18 mouse cellular contexts compared by ENCODE assay signal in the genomic region with DNA sequence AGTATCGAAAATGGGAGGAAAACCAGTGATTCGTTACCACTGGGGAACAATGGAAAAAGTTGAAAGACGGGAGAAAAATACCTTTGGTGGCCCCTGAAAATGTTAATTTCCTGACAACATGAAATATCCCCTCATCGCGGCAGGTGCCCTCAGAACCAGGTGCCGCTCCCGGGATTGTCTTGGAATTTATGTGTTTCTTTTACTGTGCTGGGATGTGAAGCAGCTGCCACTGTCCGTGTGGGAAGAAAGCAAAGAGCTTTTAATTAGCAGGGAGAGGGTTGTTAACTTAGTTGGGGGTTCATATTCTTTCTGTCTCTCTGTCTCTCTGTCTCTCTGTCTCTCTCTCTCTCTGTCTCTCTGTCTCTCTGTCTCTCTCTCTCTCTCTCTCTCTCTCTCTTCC.
A peak's percentile ranks its signal among the peaks of the same experiment; 100 is the strongest.
DNase-seq lines count a peak whose midpoint lies in the region; ATAC-seq lines count a peak whose summit lies in the region.
"Had no signal": no experiment of that assay in that cellular context is flagged by ENCODE, and none has a peak within 500 bp of the region (broad histone marks: within the 10 kb centered on the region; RNA-seq: fewer than 3 reads in every experiment).

No protein-coding gene starts in this region.

- 49% methylated on average over 8 of the region's 8 CpGs for WGBS in forebrain, embryonic 12.5 days
- WGBS in forebrain, embryonic 11.5 days: 46% methylated on average over 8 of the region's 8 CpGs
- WGBS in neural tube, embryonic 11.5 days: 40% methylated on average over 8 of the region's 8 CpGs
- WGBS in midbrain, embryonic 15.5 days: 48% methylated on average over 8 of the region's 8 CpGs

- H3K4me2 ChIP-seq in forebrain, embryonic 12.5 days: 0 out of 2 replicates have a peak overlapping the region, but pooled peaks have one; percentile 22
- no peak overlapping the region for H3K4me2 ChIP-seq in forebrain, embryonic 11.5 days (ENCODE audit: low read depth, low read length, severe bottlenecking)
- no peak overlapping the region for H3K4me2 ChIP-seq in neural tube, embryonic 11.5 days (ENCODE audit: low read depth)
- peak overlapping the region; percentile 29 for H3K4me2 ChIP-seq in midbrain, embryonic 15.5 days
- H3K4me2 ChIP-seq: heart, embryonic 15.5 days had no signal

- H3K9ac ChIP-seq in forebrain, embryonic 12.5 days: no peak overlapping the region
- H3K9ac ChIP-seq in forebrain, embryonic 11.5 days (ENCODE audit: low read length): no peak overlapping the region
- H3K9ac ChIP-seq in neural tube, embryonic 11.5 days (ENCODE audit: low read length): no peak overlapping the region
- no peak overlapping the region for H3K9ac ChIP-seq in midbrain, embryonic 15.5 days
- H3K9ac ChIP-seq: heart, embryonic 15.5 days had no signal

- H3K27ac ChIP-seq in forebrain, embryonic 12.5 days: no peak overlapping the region
- no peak overlapping the region for H3K27ac ChIP-seq in forebrain, embryonic 11.5 days (ENCODE audit: low read depth, low read length)
- H3K27ac ChIP-seq in neural tube, embryonic 11.5 days (ENCODE audit: low read depth, low read length): no peak overlapping the region
- no peak overlapping the region for H3K27ac ChIP-seq in midbrain, embryonic 15.5 days
- H3K27ac ChIP-seq: heart, embryonic 15.5 days; limb, embryonic 10.5 days had no signal

- no peaks in the 10 kb centered on the region; the same call in 1 of the 2 replicates for H3K4me1 ChIP-seq in forebrain, embryonic 12.5 days
- H3K4me1 ChIP-seq in forebrain, embryonic 11.5 days (replicated peaks; ENCODE audit: control insufficient read depth, insufficient read depth, low read length): no peaks in the 10 kb centered on the region
- no peaks in the 10 kb centered on the region for H3K4me1 ChIP-seq in neural tube, embryonic 11.5 days (ENCODE audit: control insufficient read depth, insufficient read depth, low read length)
- no peaks in the 10 kb centered on the region for H3K4me1 ChIP-seq in midbrain, embryonic 15.5 days
- H3K4me1 ChIP-seq: heart, embryonic 15.5 days; limb, embryonic 10.5 days had no signal

- H3K36me3 ChIP-seq in forebrain, embryonic 12.5 days (replicated peaks): no peaks in the 10 kb centered on the region
- no peaks in the 10 kb centered on the region for H3K36me3 ChIP-seq in forebrain, embryonic 11.5 days (ENCODE audit: control insufficient read depth, insufficient read depth, low read length)
- no peaks in the 10 kb centered on the region for H3K36me3 ChIP-seq in neural tube, embryonic 11.5 days (ENCODE audit: control insufficient read depth, insufficient read depth, low read length)
- no peaks in the 10 kb centered on the region for H3K36me3 ChIP-seq in midbrain, embryonic 15.5 days (replicated peaks)
- H3K36me3 ChIP-seq: heart, embryonic 15.5 days; limb, embryonic 10.5 days had no signal

- no peak for ATAC-seq in forebrain, embryonic 12.5 days (ENCODE audit: low FRiP score)
- ATAC-seq in forebrain, embryonic 11.5 days (replicated peaks; ENCODE audit: low FRiP score): no peak
- ATAC-seq in neural tube, embryonic 11.5 days (ENCODE audit: insufficient read depth, low FRiP score, low TSS enrichment): peak; percentile 22; the same call in 1 of the 2 replicates
- ATAC-seq in midbrain, embryonic 15.5 days (replicated peaks): no peak
- ATAC-seq in inflammation-experienced regulatory T-cells, adult 6 months: no peak

- no peak overlapping the region for H3K4me3 ChIP-seq in forebrain, embryonic 12.5 days (replicated peaks)
- H3K4me3 ChIP-seq in forebrain, embryonic 11.5 days (ENCODE audit: low read depth, low read length): no peak overlapping the region
- no peak overlapping the region for H3K4me3 ChIP-seq in neural tube, embryonic 11.5 days (ENCODE audit: low read depth, low read length)
- H3K4me3 ChIP-seq in midbrain, embryonic 15.5 days: 0 out of 2 replicates have a peak overlapping the region, but pooled peaks have one; percentile 4
- H3K4me3 ChIP-seq: heart, embryonic 15.5 days; limb, embryonic 10.5 days had no signal

- H3K27me3 ChIP-seq in forebrain, embryonic 12.5 days: no peaks in the 10 kb centered on the region
- no peaks in the 10 kb centered on the region for H3K27me3 ChIP-seq in forebrain, embryonic 11.5 days (ENCODE audit: control insufficient read depth, insufficient read depth, low read length)
- no peaks in the 10 kb centered on the region for H3K27me3 ChIP-seq in neural tube, embryonic 11.5 days (ENCODE audit: control insufficient read depth, insufficient read depth, low read length)
- H3K27me3 ChIP-seq in midbrain, embryonic 15.5 days (replicated peaks): no peaks in the 10 kb centered on the region
- H3K27me3 ChIP-seq: heart, embryonic 15.5 days had no signal

- DNase-seq in forebrain, embryonic 11.5 days (ENCODE audit: low spot score): no peak
- no peak for DNase-seq in neural tube, embryonic 11.5 days (ENCODE audit: low spot score)
- DNase-seq in neural tube, embryonic 10.5 days (ENCODE audit: extremely low spot score, low spot score): no peak
- no peak for DNase-seq in adrenal gland, postnatal 10 days
- DNase-seq in layer of hippocampus, adult 11-12 months (ENCODE audit: low spot score): no peak
- DNase-seq: adrenal gland, adult 2 months; cerebellum, adult 9-11 months; heart, adult 18-20 months; kidney, adult 8-10 months; kidney, postnatal 25 days; lung, adult 18-20 months; lung, postnatal 14 days; thymus, postnatal 25 days had no signal

- no peaks in the 10 kb centered on the region for H3K9me3 ChIP-seq in forebrain, embryonic 12.5 days
- H3K9me3 ChIP-seq in forebrain, embryonic 11.5 days (ENCODE audit: control insufficient read depth, low read length): no peaks in the 10 kb centered on the region
- no peaks in the 10 kb centered on the region for H3K9me3 ChIP-seq in neural tube, embryonic 11.5 days (ENCODE audit: control insufficient read depth, low read length)
- H3K9me3 ChIP-seq in midbrain, embryonic 15.5 days: no peaks in the 10 kb centered on the region
- H3K9me3 ChIP-seq: heart, embryonic 15.5 days; limb, embryonic 10.5 days had no signal

Comparison
In these comparisons a context has a peak if more than half of its experiments do, and no peak if none do; other contexts are left out.
1. H3K4me2 ChIP-seq: peak in forebrain, embryonic 12.5 days (single experiment) and midbrain, embryonic 15.5 days (single experiment); none in forebrain, embryonic 11.5 days (single experiment) and neural tube, embryonic 11.5 days (single experiment).